Mouse (Mus musculus): ENCODE measurements around the gene Cd7. TPM values are rescaled to one million over a fixed set of nuclear protein-coding genes. Genes with fewer than 3 reads are reported as not detected.
"Not testable (repeated sequence)": the region's sequence is repeated elsewhere in the genome, so short reads cannot be mapped to it uniquely, and the experiment has no call there.

Cd7 gene
- polyA plus RNA-seq, 1 experiment from 2014 or later: 0.18 TPM

- not testable (repeated sequence) for H3K27ac ChIP-seq (ENCODE audit: low read depth, low read length); H3K4me2 ChIP-seq; ATAC-seq (replicated peaks; ENCODE audit: low FRiP score); H3K4me3 ChIP-seq (ENCODE audit: low read depth, low read length); H3K36me3 ChIP-seq (ENCODE audit: control insufficient read depth, insufficient read depth, low read length); DNase-seq (ENCODE audit: low spot score); H3K27me3 ChIP-seq (replicated peaks; ENCODE audit: control insufficient read depth, insufficient read depth, low read length); H3K9ac ChIP-seq (ENCODE audit: low read depth, low read length); H3K4me1 ChIP-seq (replicated peaks; ENCODE audit: control insufficient read depth, insufficient read depth, low read length); H3K9me3 ChIP-seq (ENCODE audit: control insufficient read depth, low read length)
- WGBS: 88% methylated on average over 12 of the region's 16 CpGs
These were observed 30.4 kb upstream of the Cd7 start for GRCm38 (mm10) chr11:121069662-121070061.

DNA sequence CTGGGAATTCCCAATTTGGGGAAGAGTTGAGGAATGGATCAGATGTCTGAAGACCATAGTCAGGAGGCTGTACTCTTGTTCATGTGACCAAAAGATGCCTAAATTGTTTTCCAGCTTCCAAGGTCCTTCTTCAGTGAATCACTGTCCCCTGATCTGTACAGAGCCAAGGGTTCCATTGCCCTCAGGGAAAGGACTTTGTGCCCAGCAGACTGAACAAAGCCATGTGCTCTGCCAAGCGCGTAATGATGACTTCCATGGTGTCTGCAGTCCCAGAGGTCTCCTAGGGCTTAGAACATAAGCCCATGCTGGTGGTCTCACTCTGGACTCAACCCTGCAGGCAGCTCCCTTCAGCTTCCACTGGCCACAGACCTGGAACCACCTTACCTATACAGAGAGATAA, 28.7 kb upstream of the Cd7 start:
- DNase-seq (ENCODE audit: low spot score) (no peak), ATAC-seq (replicated peaks; ENCODE audit: low FRiP score) (no peak)
- Histone ChIP-seq H3K4me3 (ENCODE audit: low read depth, low read length) (no peak overlapping the region), H3K27me3 (replicated peaks; ENCODE audit: control insufficient read depth, insufficient read depth, low read length) (no peaks in the 10 kb centered on the region), H3K36me3 (ENCODE audit: control insufficient read depth, insufficient read depth, low read length) (no peaks in the 10 kb centered on the region), H3K9me3 (ENCODE audit: control insufficient read depth, low read length) (no peaks in the 10 kb centered on the region), H3K27ac (ENCODE audit: low read depth, low read length) (no peak overlapping the region), H3K9ac (ENCODE audit: low read depth, low read length) (no peak overlapping the region), H3K4me2 (no peak overlapping the region), H3K4me1 (replicated peaks; ENCODE audit: control insufficient read depth, insufficient read depth, low read length) (no peaks in the 10 kb centered on the region)
- WGBS: 94% methylated on average over 2 of the region's 2 CpGs

DNA sequence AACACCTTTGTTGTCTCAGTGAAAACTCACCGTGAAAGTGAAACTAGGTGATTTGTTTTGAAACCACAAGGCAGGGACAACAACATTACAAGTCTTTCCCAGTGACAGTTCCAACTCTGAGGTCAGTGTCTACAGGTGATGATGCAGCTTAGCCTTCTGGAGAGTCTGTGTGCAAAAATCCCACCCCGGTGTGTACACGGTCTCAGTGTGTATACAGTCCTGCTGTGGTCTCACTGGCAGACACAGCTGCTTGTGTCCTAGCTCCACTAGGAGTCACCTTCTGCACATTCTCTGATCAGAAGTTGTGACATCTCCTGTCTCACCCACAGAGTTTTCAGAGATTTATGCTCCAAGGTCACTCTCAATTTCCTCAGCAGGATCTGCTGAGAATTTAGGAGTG, 25.0 kb upstream of the Cd7 start:
- H3K4me3 ChIP-seq (ENCODE audit: low read depth, low read length): no peak overlapping the region
- no peak overlapping the region for H3K27ac ChIP-seq (ENCODE audit: low read depth, low read length)
- no peaks in the 10 kb centered on the region for H3K9me3 ChIP-seq (ENCODE audit: control insufficient read depth, low read length)
- DNase-seq (ENCODE audit: low spot score) (no peak), ATAC-seq (replicated peaks; ENCODE audit: low FRiP score) (no peak)
- no peaks in the 10 kb centered on the region for H3K27me3 ChIP-seq (replicated peaks; ENCODE audit: control insufficient read depth, insufficient read depth, low read length)
- no peaks in the 10 kb centered on the region for H3K36me3 ChIP-seq (ENCODE audit: control insufficient read depth, insufficient read depth, low read length)
- H3K9ac ChIP-seq (ENCODE audit: low read depth, low read length): no peak overlapping the region
- no peaks in the 10 kb centered on the region for H3K4me1 ChIP-seq (replicated peaks; ENCODE audit: control insufficient read depth, insufficient read depth, low read length)
- WGBS: 68% methylated on average over 3 of the region's 3 CpGs
- H3K4me2 ChIP-seq: no peak overlapping the region

DNA sequence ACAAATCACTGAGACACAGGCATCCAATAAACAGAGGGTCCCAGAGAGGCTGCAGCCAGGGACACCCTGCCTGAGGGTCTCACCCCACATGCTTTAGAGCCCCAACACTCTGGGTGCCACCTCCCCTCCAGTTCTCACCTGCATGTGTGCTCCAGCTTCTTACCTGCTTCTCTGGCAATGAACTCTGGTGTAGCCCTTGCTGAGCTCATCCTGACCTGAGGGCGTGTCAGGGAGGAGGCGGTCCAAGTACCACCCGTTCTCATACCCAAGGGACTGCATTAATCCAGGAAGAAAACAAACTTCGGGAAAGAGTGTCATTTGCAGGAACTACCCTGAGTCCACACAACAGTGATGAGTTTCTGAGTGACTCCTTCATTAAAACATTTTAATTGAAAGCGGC, 24.2 kb upstream of the Cd7 start, which contains the start of gene Sectm1b:
Sectm1b (minus strand) TSS at position 191 of the 400 bp plus-strand sequence.
- no peak for DNase-seq (ENCODE audit: low spot score)
- Histone ChIP-seq H3K27me3 (replicated peaks; ENCODE audit: control insufficient read depth, insufficient read depth, low read length) (no peaks in the 10 kb centered on the region), H3K4me3 (ENCODE audit: low read depth, low read length) (no peak within 1 kb of the TSS), H3K9me3 (ENCODE audit: control insufficient read depth, low read length) (no peaks in the 10 kb centered on the region), H3K4me2 (no peak within 1 kb of the TSS), H3K27ac (ENCODE audit: low read depth, low read length) (no peak within 1 kb of the TSS), H3K36me3 (ENCODE audit: control insufficient read depth, insufficient read depth, low read length) (no peaks in the 10 kb centered on the region), H3K4me1 (replicated peaks; ENCODE audit: control insufficient read depth, insufficient read depth, low read length) (no peaks in the 10 kb centered on the region), H3K9ac (ENCODE audit: low read depth, low read length) (no peak within 1 kb of the TSS)
- 75% methylated on average over 5 of the region's 5 CpGs for WGBS
- no peak for ATAC-seq (replicated peaks; ENCODE audit: low FRiP score)

DNA sequence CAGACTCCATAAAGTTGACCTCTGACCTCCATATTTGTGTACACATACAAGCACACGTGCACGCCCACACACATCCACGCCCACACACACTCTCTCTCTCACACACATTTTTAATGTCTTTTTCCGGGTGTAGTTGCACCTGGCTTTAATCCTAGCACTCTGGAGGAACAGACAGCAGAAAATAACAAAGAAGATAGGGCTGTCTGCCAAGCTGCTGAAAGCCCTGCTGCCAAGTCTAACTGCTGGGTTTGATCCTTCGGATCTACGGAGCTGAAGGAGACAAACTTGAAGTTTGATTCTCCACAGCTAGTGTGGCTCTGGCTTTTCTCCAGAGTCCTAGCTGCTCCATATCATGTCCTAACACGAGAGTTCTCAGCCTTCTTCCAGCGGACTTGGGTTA, 22.4 kb upstream of the Cd7 start:
- 73% methylated on average over 8 of the region's 8 CpGs for WGBS

DNA sequence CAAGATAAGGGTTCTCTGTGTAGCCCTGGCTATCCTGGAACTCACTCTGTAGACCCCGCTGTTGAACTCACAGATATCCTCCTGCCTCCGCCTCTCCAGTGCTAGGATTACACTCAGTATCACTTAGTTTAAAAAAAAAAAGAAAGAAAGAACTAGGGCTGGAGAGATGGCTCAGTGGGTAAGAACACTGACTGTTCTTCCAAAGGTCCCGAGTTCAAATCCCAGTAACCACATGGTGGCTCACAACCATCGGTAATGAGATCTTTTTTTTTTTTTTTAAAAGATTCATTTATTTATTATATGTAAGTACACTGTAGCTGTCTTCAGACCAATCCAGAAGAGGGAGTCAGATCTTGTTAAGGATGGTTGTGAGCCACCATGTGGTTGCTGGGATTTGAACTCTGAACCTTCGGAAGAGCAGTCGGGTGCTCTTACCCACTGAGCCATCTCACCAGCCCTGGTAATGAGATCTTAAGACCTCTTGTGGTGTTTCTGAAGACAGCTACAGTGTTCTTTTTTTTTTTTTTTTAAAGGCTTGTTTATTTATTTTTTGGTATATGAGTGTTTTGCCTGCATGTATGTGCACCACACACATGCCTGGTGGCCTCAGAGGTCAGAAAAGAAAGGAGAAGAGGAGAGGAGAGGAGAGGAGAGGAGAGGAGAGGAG, 21.3 kb upstream of the Cd7 start:
- not testable (repeated sequence) for DNase-seq (ENCODE audit: low spot score); H3K36me3 ChIP-seq (ENCODE audit: control insufficient read depth, insufficient read depth, low read length); H3K9ac ChIP-seq (ENCODE audit: low read depth, low read length); H3K4me2 ChIP-seq; H3K27me3 ChIP-seq (replicated peaks; ENCODE audit: control insufficient read depth, insufficient read depth, low read length); H3K4me1 ChIP-seq (replicated peaks; ENCODE audit: control insufficient read depth, insufficient read depth, low read length); H3K9me3 ChIP-seq (ENCODE audit: control insufficient read depth, low read length); ATAC-seq (replicated peaks; ENCODE audit: low FRiP score); H3K4me3 ChIP-seq (ENCODE audit: low read depth, low read length); H3K27ac ChIP-seq (ENCODE audit: low read depth, low read length)
- 90% methylated on average over 6 of the region's 6 CpGs for WGBS

More for the DNA sequence above, 22.4 kb upstream of the Cd7 start:
- Histone ChIP-seq H3K9ac (ENCODE audit: low read depth, low read length) (no peak overlapping the region), H3K4me1 (replicated peaks; ENCODE audit: control insufficient read depth, insufficient read depth, low read length) (no peaks in the 10 kb centered on the region), H3K36me3 (ENCODE audit: control insufficient read depth, insufficient read depth, low read length) (no peaks in the 10 kb centered on the region), H3K4me2 (no peak overlapping the region), H3K27me3 (replicated peaks; ENCODE audit: control insufficient read depth, insufficient read depth, low read length) (no peaks in the 10 kb centered on the region), H3K27ac (ENCODE audit: low read depth, low read length) (no peak overlapping the region), H3K4me3 (ENCODE audit: low read depth, low read length) (no peak overlapping the region), H3K9me3 (ENCODE audit: control insufficient read depth, low read length) (no peaks in the 10 kb centered on the region)
- DNase-seq (ENCODE audit: low spot score) (no peak), ATAC-seq (replicated peaks; ENCODE audit: low FRiP score) (no peak)

GRCm38 (mm10) chr11:121059471-121059870, 20.3 kb upstream of the Cd7 start:
- H3K27ac ChIP-seq (ENCODE audit: low read depth, low read length): no peak overlapping the region
- H3K27me3 ChIP-seq (replicated peaks; ENCODE audit: control insufficient read depth, insufficient read depth, low read length): no peaks in the 10 kb centered on the region
- no peak overlapping the region for H3K4me2 ChIP-seq
- DNase-seq (ENCODE audit: low spot score) (no peak), ATAC-seq (replicated peaks; ENCODE audit: low FRiP score) (no peak)
- H3K9ac ChIP-seq (ENCODE audit: low read depth, low read length): no peak overlapping the region
- no peaks in the 10 kb centered on the region for H3K36me3 ChIP-seq (ENCODE audit: control insufficient read depth, insufficient read depth, low read length)
- 77% methylated on average over 4 of the region's 4 CpGs for WGBS
- H3K4me3 ChIP-seq (ENCODE audit: low read depth, low read length): no peak overlapping the region
- no peaks in the 10 kb centered on the region for H3K9me3 ChIP-seq (ENCODE audit: control insufficient read depth, low read length)
- no peaks in the 10 kb centered on the region; the same call in 1 of the 2 replicates for H3K4me1 ChIP-seq (replicated peaks; ENCODE audit: control insufficient read depth, insufficient read depth, low read length)

GRCm38 (mm10) chr11:121058956-121059355, 19.7 kb upstream of the Cd7 start:
- H3K4me1 ChIP-seq (replicated peaks; ENCODE audit: control insufficient read depth, insufficient read depth, low read length): no peaks in the 10 kb centered on the region; the same call in 1 of the 2 replicates
- H3K4me3 ChIP-seq (ENCODE audit: low read depth, low read length): no peak overlapping the region
- 89% methylated on average over 4 of the region's 4 CpGs for WGBS
- no peaks in the 10 kb centered on the region for H3K27me3 ChIP-seq (replicated peaks; ENCODE audit: control insufficient read depth, insufficient read depth, low read length)
- DNase-seq (ENCODE audit: low spot score): no peak
- no peak overlapping the region for H3K9ac ChIP-seq (ENCODE audit: low read depth, low read length)
- H3K4me2 ChIP-seq: no peak overlapping the region
- no peak overlapping the region for H3K27ac ChIP-seq (ENCODE audit: low read depth, low read length)
- ATAC-seq (replicated peaks; ENCODE audit: low FRiP score): no peak
- H3K9me3 ChIP-seq (ENCODE audit: control insufficient read depth, low read length): no peaks in the 10 kb centered on the region
- no peaks in the 10 kb centered on the region for H3K36me3 ChIP-seq (ENCODE audit: control insufficient read depth, insufficient read depth, low read length)

GRCm38 (mm10) chr11:121058122-121058521, 18.9 kb upstream of the Cd7 start:
- Histone ChIP-seq H3K9ac (ENCODE audit: low read depth, low read length) (no peak overlapping the region), H3K27me3 (replicated peaks; ENCODE audit: control insufficient read depth, insufficient read depth, low read length) (no peaks in the 10 kb centered on the region), H3K4me1 (replicated peaks; ENCODE audit: control insufficient read depth, insufficient read depth, low read length) (no peaks in the 10 kb centered on the region; the same call in 1 of the 2 replicates), H3K27ac (ENCODE audit: low read depth, low read length) (no peak overlapping the region), H3K36me3 (ENCODE audit: control insufficient read depth, insufficient read depth, low read length) (no peaks in the 10 kb centered on the region), H3K4me2 (no peak overlapping the region), H3K4me3 (ENCODE audit: low read depth, low read length) (no peak overlapping the region), H3K9me3 (ENCODE audit: control insufficient read depth, low read length) (no peaks in the 10 kb centered on the region)
- no peak for DNase-seq (ENCODE audit: low spot score)
- no peak for ATAC-seq (replicated peaks; ENCODE audit: low FRiP score)
- 77% methylated on average over 5 of the region's 5 CpGs for WGBS
